ENCODE assay signal across 18 mouse cellular contexts in the genomic region with DNA sequence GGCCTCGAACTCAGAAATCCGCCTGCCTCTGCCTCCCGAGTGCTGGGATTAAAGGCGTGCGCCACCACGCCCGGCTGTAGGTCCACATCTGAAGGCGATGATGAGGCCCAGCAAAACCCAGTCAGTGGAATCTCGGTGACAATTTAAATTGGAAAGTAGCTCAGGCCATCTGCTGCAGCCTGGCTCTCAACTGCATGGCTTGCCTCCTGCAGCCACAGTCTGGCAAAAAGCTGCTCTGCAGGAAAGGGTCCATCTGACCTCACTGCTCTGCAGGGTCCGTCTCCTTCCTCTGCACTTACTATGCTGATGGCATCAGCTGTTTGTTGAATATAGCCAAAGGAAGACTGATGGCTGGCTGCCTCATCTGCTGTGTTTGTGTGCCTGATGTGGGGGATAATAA. TPM values are rescaled to one million over a fixed set of nuclear protein-coding genes. Genes with fewer than 3 reads are reported as not detected.
A peak's percentile ranks its signal among the peaks of the same experiment; 100 is the strongest.
DNase-seq lines count a peak whose midpoint lies in the region; ATAC-seq and TF ChIP-seq lines count a peak whose summit lies in the region.
"Had no signal": no experiment of that assay in that cellular context is flagged by ENCODE, and none has a peak within 500 bp of the region (broad histone marks: within the 10 kb centered on the region; RNA-seq: fewer than 3 reads in every experiment).

No protein-coding gene starts in this region.

- 66% methylated on average over 10 of the region's 10 CpGs for WGBS in hindbrain, embryonic 15.5 days
- WGBS in hindbrain, embryonic 12.5 days: 82% methylated on average over 9 of the region's 10 CpGs
- WGBS in midbrain, postnatal 0 days: 91% methylated on average over 10 of the region's 10 CpGs
- 90% methylated on average over 10 of the region's 10 CpGs for WGBS in midbrain, embryonic 10.5 days
- 90% methylated on average over 10 of the region's 10 CpGs for WGBS in kidney, embryonic 14.5 days

- no peak overlapping the region for H3K4me3 ChIP-seq in hindbrain, embryonic 15.5 days
- H3K4me3 ChIP-seq in hindbrain, embryonic 12.5 days: no peak overlapping the region
- H3K4me3 ChIP-seq in midbrain, postnatal 0 days (ENCODE audit: low read depth, low read length): no peak overlapping the region
- H3K4me3 ChIP-seq in midbrain, embryonic 10.5 days: no peak overlapping the region
- H3K4me3 ChIP-seq in kidney, embryonic 14.5 days (ENCODE audit: low read length): no peak overlapping the region
- H3K4me3 ChIP-seq: left cerebral cortex, adult 2 months; liver, embryonic 12.5 days; neural tube, embryonic 12.5 days had no signal

- DNase-seq in midbrain, postnatal 0 days (ENCODE audit: low spot score): peak; percentile 70
- DNase-seq in midbrain, embryonic 10.5 days (ENCODE audit: low spot score): no peak
- peak; percentile 76 for DNase-seq in cerebellum, adult 8-10 months
- DNase-seq in urinary bladder, postnatal 14 days (ENCODE audit: low spot score): no peak
- DNase-seq: gastrocnemius, postnatal 25 days; kidney, adult 11 months; kidney, postnatal 25 days; lung, embryonic 14.5 days; lung, postnatal 36 days; right cerebral cortex, adult 18-20 months; thymus, postnatal 14 days had no signal

- no peak overlapping the region for H3K27ac ChIP-seq in hindbrain, embryonic 15.5 days (replicated peaks)
- no peak overlapping the region for H3K27ac ChIP-seq in hindbrain, embryonic 12.5 days
- no peak overlapping the region for H3K27ac ChIP-seq in midbrain, postnatal 0 days (ENCODE audit: low read depth, low read length)
- H3K27ac ChIP-seq in midbrain, embryonic 10.5 days (replicated peaks): no peak overlapping the region
- no peak overlapping the region for H3K27ac ChIP-seq in kidney, embryonic 14.5 days (ENCODE audit: low read depth, low read length)
- H3K27ac ChIP-seq: left cerebral cortex, adult 2 months; liver, embryonic 12.5 days; neural tube, embryonic 12.5 days had no signal

- peaks cover 11% of the 10 kb centered on the region for H3K4me1 ChIP-seq in hindbrain, embryonic 15.5 days (replicated peaks)
- peaks cover 13% of the 10 kb centered on the region for H3K4me1 ChIP-seq in hindbrain, embryonic 12.5 days
- H3K4me1 ChIP-seq in midbrain, postnatal 0 days (ENCODE audit: insufficient read depth, low read length): 0 out of 2 replicates have a peak, but pooled peaks cover 5% of the 10 kb centered on the region
- H3K4me1 ChIP-seq in midbrain, embryonic 10.5 days: peaks cover 25% of the 10 kb centered on the region
- H3K4me1 ChIP-seq in kidney, embryonic 14.5 days (ENCODE audit: control insufficient read depth, insufficient read depth, low read length): no peaks in the 10 kb centered on the region

- H3K36me3 ChIP-seq in hindbrain, embryonic 15.5 days: no peaks in the 10 kb centered on the region
- no peaks in the 10 kb centered on the region for H3K36me3 ChIP-seq in hindbrain, embryonic 12.5 days
- no peaks in the 10 kb centered on the region for H3K36me3 ChIP-seq in midbrain, postnatal 0 days (ENCODE audit: insufficient read depth, low read length)
- peaks cover 19% of the 10 kb centered on the region for H3K36me3 ChIP-seq in midbrain, embryonic 10.5 days
- no peaks in the 10 kb centered on the region for H3K36me3 ChIP-seq in kidney, embryonic 14.5 days (ENCODE audit: control insufficient read depth, insufficient read depth, low read length)
- H3K36me3 ChIP-seq: liver, embryonic 12.5 days; neural tube, embryonic 12.5 days had no signal

- no peaks in the 10 kb centered on the region for H3K9me3 ChIP-seq in hindbrain, embryonic 15.5 days
- H3K9me3 ChIP-seq in hindbrain, embryonic 12.5 days (replicated peaks): no peaks in the 10 kb centered on the region
- H3K9me3 ChIP-seq in midbrain, postnatal 0 days (ENCODE audit: low read length): no peaks in the 10 kb centered on the region
- no peaks in the 10 kb centered on the region for H3K9me3 ChIP-seq in midbrain, embryonic 10.5 days (replicated peaks)
- H3K9me3 ChIP-seq in kidney, embryonic 14.5 days (ENCODE audit: control insufficient read depth, low read length): no peaks in the 10 kb centered on the region
- H3K9me3 ChIP-seq: liver, embryonic 12.5 days; neural tube, embryonic 12.5 days had no signal

- ATAC-seq in hindbrain, embryonic 15.5 days (ENCODE audit: low FRiP score, low read depth): 0 out of 2 replicates have a peak, but pooled peaks have one; percentile 44
- no peak for ATAC-seq in hindbrain, embryonic 12.5 days (ENCODE audit: low FRiP score)
- no peak for ATAC-seq in midbrain, postnatal 0 days (ENCODE audit: low FRiP score)
- ATAC-seq in kidney, embryonic 14.5 days (ENCODE audit: low FRiP score, low TSS enrichment): no peak
- ATAC-seq: forebrain, embryonic 16.5 days; liver, embryonic 12.5 days had no signal

- no peak overlapping the region for H3K9ac ChIP-seq in hindbrain, embryonic 15.5 days
- no peak overlapping the region for H3K9ac ChIP-seq in hindbrain, embryonic 12.5 days
- H3K9ac ChIP-seq in midbrain, postnatal 0 days (replicated peaks; ENCODE audit: low read length, poor library complexity, severe bottlenecking): no peak overlapping the region
- H3K9ac ChIP-seq in kidney, embryonic 14.5 days (ENCODE audit: low read depth, low read length): no peak overlapping the region
- H3K9ac ChIP-seq: liver, embryonic 12.5 days; lung, embryonic 14.5 days; neural tube, embryonic 12.5 days had no signal

- H3K27me3 ChIP-seq in hindbrain, embryonic 15.5 days: peaks cover 5% of the 10 kb centered on the region; the same call in 1 of the 2 replicates
- H3K27me3 ChIP-seq in hindbrain, embryonic 12.5 days: peaks cover 10% of the 10 kb centered on the region; the same call in 1 of the 2 replicates
- H3K27me3 ChIP-seq in midbrain, postnatal 0 days (ENCODE audit: insufficient read depth, low read length): no peaks in the 10 kb centered on the region
- no peaks in the 10 kb centered on the region for H3K27me3 ChIP-seq in midbrain, embryonic 10.5 days (ENCODE audit: low read depth, poor library complexity, severe bottlenecking)
- H3K27me3 ChIP-seq in kidney, embryonic 14.5 days (ENCODE audit: control insufficient read depth, insufficient read depth, low read length): 0 out of 2 replicates have a peak, but pooled peaks cover 4% of the 10 kb centered on the region

- H3K4me2 ChIP-seq in hindbrain, embryonic 15.5 days: no peak overlapping the region
- no peak overlapping the region for H3K4me2 ChIP-seq in hindbrain, embryonic 12.5 days (replicated peaks)
- no peak overlapping the region for H3K4me2 ChIP-seq in midbrain, postnatal 0 days (ENCODE audit: low read depth, low read length, poor library complexity, severe bottlenecking)
- H3K4me2 ChIP-seq in kidney, embryonic 14.5 days (replicated peaks; ENCODE audit: low read depth, low read length): no peak overlapping the region
- H3K4me2 ChIP-seq: liver, embryonic 12.5 days; lung, embryonic 14.5 days; neural tube, embryonic 12.5 days had no signal

- TF ChIP-seq CTCF in midbrain, postnatal 0 days (IDR thresholded peaks at IDR 0.05): no peak

RNA-seq across cellular contexts. Expression of gene Ak4, which starts 3.9 kb away (rescaled TPM):
- 10.2 and 10.3 TPM in 2 replicates for polyA plus RNA-seq in hindbrain, embryonic 15.5 days (2015; fragmentation: Nextera tagmentation; extraction: Ambion mirVana)
- polyA plus RNA-seq in hindbrain, embryonic 12.5 days (2016; fragmentation: Nextera tagmentation; extraction: Ambion mirVana): 11.5 and 13.9 TPM in 2 replicates
- total RNA-seq in midbrain, postnatal 0 days (2014; rRNA removed): 11.8 and 19.7 TPM in 2 replicates
- polyA plus RNA-seq in midbrain, postnatal 0 days (2015; fragmentation: Nextera tagmentation; extraction: Ambion mirVana): 5.0 and 5.8 TPM in 2 replicates
- 35.7 and 47.8 TPM in 2 replicates for polyA plus RNA-seq in midbrain, embryonic 10.5 days (2016; fragmentation: Nextera tagmentation; extraction: Ambion mirVana)
- polyA plus RNA-seq in kidney, embryonic 14.5 days (2014; fragmentation: Nextera tagmentation; extraction: Ambion mirVana): 5.1 and 5.3 TPM in 2 replicates

Comparison
In these comparisons a context has a peak if more than half of its experiments do, and no peak if none do; other contexts are left out.
1. DNase-seq: peak in midbrain, postnatal 0 days (single experiment) and cerebellum, adult 8-10 months (single experiment); none in midbrain, embryonic 10.5 days (single experiment) and urinary bladder, postnatal 14 days (single experiment).